In the genomic region with DNA sequence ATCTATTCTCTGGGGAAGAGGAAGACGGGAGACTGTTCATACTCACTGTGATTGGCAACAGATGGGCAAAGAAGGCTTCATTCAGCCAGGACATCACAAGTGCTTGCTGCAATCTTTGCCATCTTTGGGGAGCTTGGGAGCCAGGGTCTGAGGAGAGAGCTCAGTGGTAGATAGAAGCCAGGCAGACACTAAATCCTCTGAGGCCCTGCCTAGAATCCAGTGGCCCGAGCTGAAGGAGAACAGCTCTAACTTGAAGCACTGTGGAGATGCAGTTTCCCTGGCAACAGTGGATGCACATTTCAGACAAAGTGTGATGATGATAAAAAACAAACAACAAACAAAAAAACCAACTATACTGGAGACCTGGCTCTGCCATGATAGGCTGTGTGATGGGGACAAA, we compare ENCODE assay signal across 14 mouse cellular contexts. TPM values are rescaled to one million over a fixed set of nuclear protein-coding genes. Genes with fewer than 3 reads are reported as not detected.
DNase-seq lines count a peak whose midpoint lies in the region; ATAC-seq lines count a peak whose summit lies in the region.
"Had no signal": no experiment of that assay in that cellular context is flagged by ENCODE, and none has a peak within 500 bp of the region (broad histone marks: within the 10 kb centered on the region; RNA-seq: fewer than 3 reads in every experiment).

No protein-coding gene starts in this region.

- no peak overlapping the region for H3K4me2 ChIP-seq in liver, embryonic 16.5 days (ENCODE audit: low read depth, low read length)
- H3K4me2 ChIP-seq in liver, embryonic 11.5 days: no peak overlapping the region
- H3K4me2 ChIP-seq in embryonic facial prominence, embryonic 13.5 days: no peak overlapping the region
- H3K4me2 ChIP-seq in hindbrain, embryonic 14.5 days (replicated peaks): no peak overlapping the region
- no peak overlapping the region for H3K4me2 ChIP-seq in neural tube, embryonic 15.5 days
- H3K4me2 ChIP-seq: heart, embryonic 15.5 days; lung, embryonic 15.5 days had no signal

- H3K9me3 ChIP-seq in liver, embryonic 16.5 days (replicated peaks; ENCODE audit: control insufficient read depth, low read length): no peaks in the 10 kb centered on the region
- no peaks in the 10 kb centered on the region for H3K9me3 ChIP-seq in liver, embryonic 11.5 days (ENCODE audit: control insufficient read depth, low read length)
- H3K9me3 ChIP-seq in embryonic facial prominence, embryonic 13.5 days: no peaks in the 10 kb centered on the region
- H3K9me3 ChIP-seq in hindbrain, embryonic 14.5 days (ENCODE audit: control insufficient read depth, low read length): no peaks in the 10 kb centered on the region
- H3K9me3 ChIP-seq in neural tube, embryonic 15.5 days (replicated peaks): no peaks in the 10 kb centered on the region
- H3K9me3 ChIP-seq: heart, embryonic 15.5 days; lung, embryonic 15.5 days had no signal

- H3K4me3 ChIP-seq in liver, embryonic 16.5 days (ENCODE audit: low read depth, low read length): no peak overlapping the region
- no peak overlapping the region for H3K4me3 ChIP-seq in liver, embryonic 11.5 days (ENCODE audit: low read depth, low read length)
- H3K4me3 ChIP-seq in embryonic facial prominence, embryonic 13.5 days: no peak overlapping the region
- H3K4me3 ChIP-seq in hindbrain, embryonic 14.5 days (replicated peaks; ENCODE audit: low read length): no peak overlapping the region
- no peak overlapping the region for H3K4me3 ChIP-seq in neural tube, embryonic 15.5 days (replicated peaks)
- H3K4me3 ChIP-seq: heart, embryonic 15.5 days; lung, embryonic 15.5 days; myocyte had no signal

- no peaks in the 10 kb centered on the region for H3K27me3 ChIP-seq in liver, embryonic 16.5 days (ENCODE audit: control insufficient read depth, insufficient read depth, low read depth, low read length)
- H3K27me3 ChIP-seq in liver, embryonic 11.5 days (replicated peaks; ENCODE audit: control insufficient read depth, insufficient read depth, low read length): no peaks in the 10 kb centered on the region
- H3K27me3 ChIP-seq in embryonic facial prominence, embryonic 13.5 days: no peaks in the 10 kb centered on the region
- H3K27me3 ChIP-seq in hindbrain, embryonic 14.5 days (ENCODE audit: control insufficient read depth, insufficient read depth, low read length): no peaks in the 10 kb centered on the region
- H3K27me3 ChIP-seq in neural tube, embryonic 15.5 days (replicated peaks): no peaks in the 10 kb centered on the region
- H3K27me3 ChIP-seq: heart, embryonic 15.5 days; lung, embryonic 15.5 days had no signal

- WGBS in liver, embryonic 16.5 days (ENCODE audit: insufficient replicate concordance): 55% methylated on average over 2 of the region's 2 CpGs
- WGBS in liver, embryonic 11.5 days: 62% methylated on average over 2 of the region's 2 CpGs
- WGBS in embryonic facial prominence, embryonic 13.5 days: 26% methylated on average over 2 of the region's 2 CpGs
- WGBS in hindbrain, embryonic 14.5 days: 29% methylated on average over 2 of the region's 2 CpGs
- WGBS in neural tube, embryonic 15.5 days: 25% methylated on average over 2 of the region's 2 CpGs

- H3K27ac ChIP-seq in liver, embryonic 16.5 days (ENCODE audit: low read length): 0 out of 2 replicates have a peak overlapping the region, but pooled peaks have one; percentile 29
- no peak overlapping the region for H3K27ac ChIP-seq in liver, embryonic 11.5 days (ENCODE audit: low read depth, low read length)
- H3K27ac ChIP-seq in embryonic facial prominence, embryonic 13.5 days: peak overlapping the region; percentile 57; the same call in 1 of the 2 replicates
- peak overlapping the region; percentile 65 for H3K27ac ChIP-seq in hindbrain, embryonic 14.5 days
- H3K27ac ChIP-seq in neural tube, embryonic 15.5 days (replicated peaks): peak overlapping the region; percentile 62
- H3K27ac ChIP-seq: heart, embryonic 15.5 days; lung, embryonic 15.5 days had no signal

- H3K9ac ChIP-seq in liver, embryonic 16.5 days (ENCODE audit: low read depth, low read length): no peak overlapping the region
- no peak overlapping the region for H3K9ac ChIP-seq in liver, embryonic 11.5 days (ENCODE audit: low read depth, low read length)
- H3K9ac ChIP-seq in embryonic facial prominence, embryonic 13.5 days: no peak overlapping the region
- peak overlapping the region; percentile 21; the same call in 1 of the 2 replicates for H3K9ac ChIP-seq in hindbrain, embryonic 14.5 days
- H3K9ac ChIP-seq in neural tube, embryonic 15.5 days (replicated peaks): no peak overlapping the region
- H3K9ac ChIP-seq: heart, embryonic 15.5 days; lung, embryonic 15.5 days had no signal

- H3K4me1 ChIP-seq in liver, embryonic 16.5 days (ENCODE audit: control insufficient read depth, low read depth, low read length): no peaks in the 10 kb centered on the region; the same call in 1 of the 2 replicates
- H3K4me1 ChIP-seq in liver, embryonic 11.5 days (replicated peaks; ENCODE audit: control insufficient read depth, insufficient read depth, low read length): peaks cover 2% of the 10 kb centered on the region; the same call in 1 of the 2 replicates
- H3K4me1 ChIP-seq in embryonic facial prominence, embryonic 13.5 days: peaks cover 33% of the 10 kb centered on the region
- H3K4me1 ChIP-seq in hindbrain, embryonic 14.5 days (replicated peaks; ENCODE audit: control insufficient read depth, insufficient read depth, low read length): peaks cover 14% of the 10 kb centered on the region
- H3K4me1 ChIP-seq in neural tube, embryonic 15.5 days: peaks cover 31% of the 10 kb centered on the region

- no peak for DNase-seq in liver, embryonic 11.5 days (ENCODE audit: low spot score)
- no peak for DNase-seq in hindbrain, embryonic 14.5 days (ENCODE audit: low spot score)
- DNase-seq in gastrocnemius, adult 18-20 months (ENCODE audit: low spot score): no peak
- DNase-seq in right cerebral cortex, adult 18-20 months: no peak
- DNase-seq: adrenal gland, adult 8-10 months; cerebellum, adult 2 months; thymus, adult 18-20 months had no signal

- no peaks in the 10 kb centered on the region for H3K36me3 ChIP-seq in liver, embryonic 16.5 days (ENCODE audit: control insufficient read depth, insufficient read depth)
- no peaks in the 10 kb centered on the region for H3K36me3 ChIP-seq in liver, embryonic 11.5 days (ENCODE audit: control insufficient read depth, insufficient read depth, low read length)
- no peaks in the 10 kb centered on the region for H3K36me3 ChIP-seq in embryonic facial prominence, embryonic 13.5 days
- no peaks in the 10 kb centered on the region for H3K36me3 ChIP-seq in hindbrain, embryonic 14.5 days (replicated peaks; ENCODE audit: control insufficient read depth, insufficient read depth)
- no peaks in the 10 kb centered on the region for H3K36me3 ChIP-seq in neural tube, embryonic 15.5 days
- H3K36me3 ChIP-seq: G1E; heart, embryonic 15.5 days; lung, embryonic 15.5 days had no signal

- ATAC-seq in liver, embryonic 16.5 days (ENCODE audit: low read depth): no peak
- no peak for ATAC-seq in liver, embryonic 11.5 days (replicated peaks; ENCODE audit: low FRiP score)
- ATAC-seq in embryonic facial prominence, embryonic 13.5 days (ENCODE audit: insufficient number of reproducible peaks, insufficient read depth, low FRiP score, low TSS enrichment, low read depth): no peak
- ATAC-seq in hindbrain, embryonic 14.5 days (ENCODE audit: low FRiP score): no peak
- ATAC-seq in neural tube, embryonic 15.5 days (ENCODE audit: low FRiP score): no peak; the same call in 1 of the 2 replicates

RNA-seq across cellular contexts. Expression of a gene that starts 40.1 kb away (rescaled TPM):
- 93.1 and 96.3 TPM in 2 replicates for polyA plus RNA-seq in liver, embryonic 16.5 days (2015; fragmentation: Nextera tagmentation; extraction: Ambion mirVana)
- 196 and 215 TPM in 2 replicates for polyA plus RNA-seq in liver, embryonic 11.5 days (2014; fragmentation: Nextera tagmentation; extraction: Ambion mirVana)
- polyA plus RNA-seq in embryonic facial prominence, embryonic 13.5 days (2015; fragmentation: Nextera tagmentation; extraction: Ambion mirVana): 336 and 343 TPM in 2 replicates
- polyA plus RNA-seq in hindbrain, embryonic 14.5 days (2014; fragmentation: Nextera tagmentation; extraction: Ambion mirVana): 534 and 568 TPM in 2 replicates
- 478 and 503 TPM in 2 replicates for polyA plus RNA-seq in neural tube, embryonic 15.5 days (2015; fragmentation: Nextera tagmentation; extraction: Ambion mirVana)
- 10 to 100 TPM; 29.3 to 32.6 TPM for total RNA-seq in gastrocnemius, adult 18-20 months (2021)
